Mouse (Mus musculus): Measurements from ENCODE around the gene Mrgprh. TPM values are rescaled to one million over a fixed set of nuclear protein-coding genes. Genes with fewer than 3 reads are reported as not detected.

Gene Mrgprh
- not detected in 2 replicates for total RNA-seq (2017)

GRCm38 (mm10) chr17:12875734-12876133 lies at the start of gene Mrgprh:
Gene Mrgprh, plus strand, starts transcription at chr17:12876034.
- no peak for ATAC-seq (replicated peaks in 1 of 2; ENCODE audit: insufficient read depth in 1 of 2, low FRiP score in 2 of 2, low TSS enrichment in 1 of 2, low read depth in 1 of 2, poor library complexity in 2 of 2, severe bottlenecking in 2 of 2)

- ATAC-seq (replicated peaks in 1 of 2; ENCODE audit: insufficient read depth in 1 of 2, low FRiP score in 2 of 2, low TSS enrichment in 1 of 2, low read depth in 1 of 2, poor library complexity in 2 of 2, severe bottlenecking in 2 of 2) = no peak
These were observed 45.5 kb upstream of the Mrgprh start for GRCm38 (mm10) chr17:12830351-12830750.

GRCm38 (mm10) chr17:12832231-12832630 lies 43.6 kb upstream of the Mrgprh start:
- no peak for ATAC-seq (replicated peaks in 1 of 2; ENCODE audit: insufficient read depth in 1 of 2, low FRiP score in 2 of 2, low TSS enrichment in 1 of 2, low read depth in 1 of 2, poor library complexity in 2 of 2, severe bottlenecking in 2 of 2)

- no peak for ATAC-seq (replicated peaks in 1 of 2; ENCODE audit: insufficient read depth in 1 of 2, low FRiP score in 2 of 2, low TSS enrichment in 1 of 2, low read depth in 1 of 2, poor library complexity in 2 of 2, severe bottlenecking in 2 of 2)
These were observed 43.2 kb upstream of the Mrgprh start for GRCm38 (mm10) chr17:12832657-12833056.

- ATAC-seq (replicated peaks in 1 of 2; ENCODE audit: insufficient read depth in 1 of 2, low FRiP score in 2 of 2, low TSS enrichment in 1 of 2, low read depth in 1 of 2, poor library complexity in 2 of 2, severe bottlenecking in 2 of 2) = no peak
These were observed 41.5 kb upstream of the Mrgprh start for GRCm38 (mm10) chr17:12834317-12834716.

GRCm38 (mm10) chr17:12834826-12835225 lies 41.0 kb upstream of the Mrgprh start:
- ATAC-seq (replicated peaks in 1 of 2; ENCODE audit: insufficient read depth in 1 of 2, low FRiP score in 2 of 2, low TSS enrichment in 1 of 2, low read depth in 1 of 2, poor library complexity in 2 of 2, severe bottlenecking in 2 of 2) = no peak

GRCm38 (mm10) chr17:12835738-12836137 lies 40.1 kb upstream of the Mrgprh start:
- no peak for ATAC-seq (replicated peaks in 1 of 2; ENCODE audit: insufficient read depth in 1 of 2, low FRiP score in 2 of 2, low TSS enrichment in 1 of 2, low read depth in 1 of 2, poor library complexity in 2 of 2, severe bottlenecking in 2 of 2)

GRCm38 (mm10) chr17:12839475-12840267 lies 36.2 kb upstream of the Mrgprh start:
- no peak for ATAC-seq (replicated peaks in 1 of 2; ENCODE audit: insufficient read depth in 1 of 2, low FRiP score in 2 of 2, low TSS enrichment in 1 of 2, low read depth in 1 of 2, poor library complexity in 2 of 2, severe bottlenecking in 2 of 2)

- ATAC-seq (replicated peaks in 1 of 2; ENCODE audit: insufficient read depth in 1 of 2, low FRiP score in 2 of 2, low TSS enrichment in 1 of 2, low read depth in 1 of 2, poor library complexity in 2 of 2, severe bottlenecking in 2 of 2) = peak in 1 of 2 experiments; percentile 42; a peak in 1 of 4 replicates
These were observed 32.0 kb upstream of the Mrgprh start for GRCm38 (mm10) chr17:12843826-12844225.

- ATAC-seq (replicated peaks in 1 of 2; ENCODE audit: insufficient read depth in 1 of 2, low FRiP score in 2 of 2, low TSS enrichment in 1 of 2, low read depth in 1 of 2, poor library complexity in 2 of 2, severe bottlenecking in 2 of 2) = no peak
These were observed 31.3 kb upstream of the Mrgprh start for GRCm38 (mm10) chr17:12844540-12844939.

- no peak for ATAC-seq (replicated peaks in 1 of 2; ENCODE audit: insufficient read depth in 1 of 2, low FRiP score in 2 of 2, low TSS enrichment in 1 of 2, low read depth in 1 of 2, poor library complexity in 2 of 2, severe bottlenecking in 2 of 2)
These were observed 30.0 kb upstream of the Mrgprh start for GRCm38 (mm10) chr17:12845862-12846261.

GRCm38 (mm10) chr17:12846474-12846873 lies 29.4 kb upstream of the Mrgprh start:
- no peak for ATAC-seq (replicated peaks in 1 of 2; ENCODE audit: insufficient read depth in 1 of 2, low FRiP score in 2 of 2, low TSS enrichment in 1 of 2, low read depth in 1 of 2, poor library complexity in 2 of 2, severe bottlenecking in 2 of 2)

- ATAC-seq (replicated peaks in 1 of 2; ENCODE audit: insufficient read depth in 1 of 2, low FRiP score in 2 of 2, low TSS enrichment in 1 of 2, low read depth in 1 of 2, poor library complexity in 2 of 2, severe bottlenecking in 2 of 2) = no peak
These were observed 28.1 kb upstream of the Mrgprh start for GRCm38 (mm10) chr17:12847736-12848135.

- ATAC-seq (replicated peaks in 1 of 2; ENCODE audit: insufficient read depth in 1 of 2, low FRiP score in 2 of 2, low TSS enrichment in 1 of 2, low read depth in 1 of 2, poor library complexity in 2 of 2, severe bottlenecking in 2 of 2) = no peak
These were observed 26.0 kb upstream of the Mrgprh start for GRCm38 (mm10) chr17:12849778-12850382.

- no peak for ATAC-seq (replicated peaks in 1 of 2; ENCODE audit: insufficient read depth in 1 of 2, low FRiP score in 2 of 2, low TSS enrichment in 1 of 2, low read depth in 1 of 2, poor library complexity in 2 of 2, severe bottlenecking in 2 of 2)
These were observed 24.1 kb upstream of the Mrgprh start for GRCm38 (mm10) chr17:12851689-12852088.

- no peak; a peak in 2 of 4 replicates for ATAC-seq (replicated peaks in 1 of 2; ENCODE audit: insufficient read depth in 1 of 2, low FRiP score in 2 of 2, low TSS enrichment in 1 of 2, low read depth in 1 of 2, poor library complexity in 2 of 2, severe bottlenecking in 2 of 2)
These were observed 22.0 kb upstream of the Mrgprh start for GRCm38 (mm10) chr17:12853821-12854220.

- no peak for ATAC-seq (replicated peaks in 1 of 2; ENCODE audit: insufficient read depth in 1 of 2, low FRiP score in 2 of 2, low TSS enrichment in 1 of 2, low read depth in 1 of 2, poor library complexity in 2 of 2, severe bottlenecking in 2 of 2)
These were observed 21.4 kb upstream of the Mrgprh start for GRCm38 (mm10) chr17:12854386-12854785.

GRCm38 (mm10) chr17:12857395-12857794 lies 18.4 kb upstream of the Mrgprh start:
- no peak for ATAC-seq (replicated peaks in 1 of 2; ENCODE audit: insufficient read depth in 1 of 2, low FRiP score in 2 of 2, low TSS enrichment in 1 of 2, low read depth in 1 of 2, poor library complexity in 2 of 2, severe bottlenecking in 2 of 2)

GRCm38 (mm10) chr17:12858072-12858471 lies 17.8 kb upstream of the Mrgprh start:
- ATAC-seq (replicated peaks in 1 of 2; ENCODE audit: insufficient read depth in 1 of 2, low FRiP score in 2 of 2, low TSS enrichment in 1 of 2, low read depth in 1 of 2, poor library complexity in 2 of 2, severe bottlenecking in 2 of 2) = peak; percentile 69 to 71

Measured in hematopoietic stem cell, adult 5-6 weeks (primary cell).